Mouse (Mus musculus): ENCODE results near the gene Pex7.

DNA sequence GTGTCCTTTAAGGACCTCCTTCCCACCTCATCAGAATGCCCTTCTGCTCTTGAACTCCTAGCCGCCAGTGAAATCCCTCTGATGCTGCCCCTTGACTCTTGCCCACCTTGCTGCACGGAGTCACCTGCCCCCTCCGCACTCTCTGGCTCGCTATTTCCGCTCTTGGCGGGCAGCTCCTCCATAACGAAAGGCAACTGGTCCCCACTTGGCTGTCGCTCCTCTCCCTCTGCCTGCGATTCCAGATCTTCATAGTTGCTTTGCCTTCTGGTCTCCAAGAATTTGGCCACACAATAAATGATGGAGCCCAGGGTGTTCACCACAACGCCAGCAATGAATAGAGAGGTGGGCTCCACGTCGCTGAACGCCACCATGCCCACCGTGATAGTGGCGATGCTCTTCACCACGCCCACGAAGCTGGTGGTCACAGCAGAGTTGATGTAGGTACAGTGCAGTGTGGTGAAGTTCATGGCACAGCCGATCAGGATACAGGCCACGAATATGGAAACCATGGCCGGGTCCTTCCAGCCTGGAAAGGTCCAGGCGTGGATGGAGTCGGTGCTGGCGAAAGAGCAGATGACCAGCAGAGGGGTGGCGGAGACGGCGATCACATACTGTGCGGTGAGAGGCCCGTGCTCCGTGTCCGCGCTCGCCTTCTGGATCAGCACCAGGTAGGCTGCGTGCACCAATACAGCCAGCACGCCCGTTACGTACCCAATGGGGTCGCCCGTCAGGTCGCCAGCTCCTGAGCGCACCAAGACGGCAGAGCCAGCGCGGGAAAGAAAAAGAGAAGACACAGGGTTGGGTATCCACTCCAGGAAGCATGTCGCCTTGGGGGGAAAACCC is 58.3 kb downstream of the Pex7 start:
- no peak for TF ChIP-seq POLR2A (IDR thresholded peaks at IDR 0.05; ENCODE audit: control insufficient read depth in 1 of 2, insufficient read depth in 1 of 2, low read depth in 1 of 2, low read length in 2 of 2, poor library complexity in 1 of 2)
- TF ChIP-seq TAL1 (IDR thresholded peaks at IDR 0.05; ENCODE audit: low read length): no peak
- TF ChIP-seq POLR2AphosphoS2 (IDR thresholded peaks at IDR 0.05; ENCODE audit: low read length): no peak
- TF ChIP-seq MAFK (IDR thresholded peaks at IDR 0.05; ENCODE audit: borderline replicate concordance, low read depth, low read length): no peak
- no peak for TF ChIP-seq MEF2A (IDR thresholded peaks at IDR 0.05; ENCODE audit: extremely low read depth, insufficient replicate concordance, low read depth, low read length, poor library complexity, severe bottlenecking)
- TF ChIP-seq RAD21 (IDR thresholded peaks at IDR 0.05; ENCODE audit: low read depth, low read length): no peak
- no peak for TF ChIP-seq GABPA (IDR thresholded peaks at IDR 0.05; ENCODE audit: low read depth, low read length)
- TF ChIP-seq CTCF (IDR thresholded peaks at IDR 0.05 in 2 of 3, conservative IDR thresholded peaks at IDR 0.05 in 1 of 3; ENCODE audit: control insufficient read depth in 1 of 3, insufficient read depth in 1 of 3, low read depth in 2 of 3, low read length in 3 of 3, poor library complexity in 1 of 3, severe bottlenecking in 1 of 3): no peak
- no peak for TF ChIP-seq GATA1 (IDR thresholded peaks at IDR 0.05; ENCODE audit: low read depth, low read length)
- TF ChIP-seq NRF1 (IDR thresholded peaks at IDR 0.05; ENCODE audit: insufficient read depth, low read depth, low read length, poor library complexity, severe bottlenecking): no peak
- TF ChIP-seq HCFC1 (IDR thresholded peaks at IDR 0.05; ENCODE audit: low read depth, low read length): no peak
- TF ChIP-seq RCOR1 (IDR thresholded peaks at IDR 0.05; ENCODE audit: low read depth, low read length): no peak
- TF ChIP-seq SIN3A (IDR thresholded peaks at IDR 0.05; ENCODE audit: low read length): no peak
- no peak for TF ChIP-seq MXI1 (IDR thresholded peaks at IDR 0.05; ENCODE audit: low read depth, low read length)
